Mouse (Mus musculus) liver, embryonic 14.5 days (tissue): ENCODE measurements around the gene Cldn6.

ENCODE experiments used
- CTCF ChIP-seq: IDR thresholded peaks from 2 replicates; pipeline ENCODE4 v1.5.1; 2016; ENCODE audit warnings: antibody characterized with exemption, low read depth, control low read depth
- EP300 ChIP-seq: IDR thresholded peaks from 2 replicates; pipeline ENCODE4 v1.6.1; 2016; ENCODE audit warnings: antibody characterized with exemption, low read depth

- TF ChIP-seq CTCF (no peak), EP300 (no peak)
These were observed 3.0 kb downstream of the Cldn6 start for GRCm38 (mm10) chr17:23682092-23682491.
